Mouse (Mus musculus): ENCODE measurements around the gene Vstm2l.

GRCm38 (mm10) chr2:157985611-157986010 is 71.2 kb downstream of the Vstm2l start:
- TF ChIP-seq CTCF (IDR thresholded peaks at IDR 0.05; ENCODE audit: low read depth, low read length), result no peak
- TF ChIP-seq GATA2 (IDR thresholded peaks at IDR 0.05; ENCODE audit: borderline replicate concordance, low read depth, low read length), result no peak
- TF ChIP-seq GATA1 (IDR thresholded peaks at IDR 0.05; ENCODE audit: borderline replicate concordance, low read length), result no peak
- no peak for TF ChIP-seq POLR2AphosphoS5 (IDR thresholded peaks at IDR 0.05; ENCODE audit: insufficient replicate concordance, low read depth, low read length)
